Mouse (Mus musculus) myocyte (in vitro differentiated cells): ENCODE results near the gene Plcb3.

Experiments
- E2F4 ChIP-seq: IDR thresholded peaks from one replicate; pipeline ENCODE4 v1.6.1; 2011; ENCODE audit warnings: mild to moderate bottlenecking, control low read depth, moderate library complexity; ENCODE audit not compliant: insufficient read depth
- MAX ChIP-seq: IDR thresholded peaks from one replicate; pipeline ENCODE4 v1.6.1; 2011; ENCODE audit warnings: low read depth, mild to moderate bottlenecking, control low read depth
- MYOD1 ChIP-seq, 3 experiments: IDR thresholded peaks; one replicate each; pipeline ENCODE4 v1.6.1; 2011; ENCODE audit warnings: control low read depth in 2 of 3, low read depth in 2 of 3, mild to moderate bottlenecking in 2 of 3, moderate library complexity in 1 of 3; ENCODE audit not compliant: insufficient read length in 2 of 3, control insufficient read depth in 1 of 3
- POLR2A ChIP-seq: IDR thresholded peaks from one replicate; pipeline ENCODE4 v1.6.1; 2011; ENCODE audit warnings: low read depth, mild to moderate bottlenecking, control low read depth, moderate library complexity; ENCODE audit not compliant: insufficient read length
- POLR2AphosphoS2 ChIP-seq: IDR thresholded peaks from one replicate; pipeline ENCODE4 v1.6.1; 2011; ENCODE audit warnings: low read depth, control low read depth; ENCODE audit not compliant: insufficient read length
- TCF12 ChIP-seq: IDR thresholded peaks from one replicate; pipeline ENCODE4 v1.6.1; 2011; ENCODE audit warnings: mild to moderate bottlenecking, control low read depth; ENCODE audit not compliant: poor library complexity, insufficient read depth, severe bottlenecking
- USF1 ChIP-seq: IDR thresholded peaks from one replicate; pipeline ENCODE4 v1.6.1; 2011; ENCODE audit warnings: low read depth, mild to moderate bottlenecking, control low read depth, moderate library complexity

DNA sequence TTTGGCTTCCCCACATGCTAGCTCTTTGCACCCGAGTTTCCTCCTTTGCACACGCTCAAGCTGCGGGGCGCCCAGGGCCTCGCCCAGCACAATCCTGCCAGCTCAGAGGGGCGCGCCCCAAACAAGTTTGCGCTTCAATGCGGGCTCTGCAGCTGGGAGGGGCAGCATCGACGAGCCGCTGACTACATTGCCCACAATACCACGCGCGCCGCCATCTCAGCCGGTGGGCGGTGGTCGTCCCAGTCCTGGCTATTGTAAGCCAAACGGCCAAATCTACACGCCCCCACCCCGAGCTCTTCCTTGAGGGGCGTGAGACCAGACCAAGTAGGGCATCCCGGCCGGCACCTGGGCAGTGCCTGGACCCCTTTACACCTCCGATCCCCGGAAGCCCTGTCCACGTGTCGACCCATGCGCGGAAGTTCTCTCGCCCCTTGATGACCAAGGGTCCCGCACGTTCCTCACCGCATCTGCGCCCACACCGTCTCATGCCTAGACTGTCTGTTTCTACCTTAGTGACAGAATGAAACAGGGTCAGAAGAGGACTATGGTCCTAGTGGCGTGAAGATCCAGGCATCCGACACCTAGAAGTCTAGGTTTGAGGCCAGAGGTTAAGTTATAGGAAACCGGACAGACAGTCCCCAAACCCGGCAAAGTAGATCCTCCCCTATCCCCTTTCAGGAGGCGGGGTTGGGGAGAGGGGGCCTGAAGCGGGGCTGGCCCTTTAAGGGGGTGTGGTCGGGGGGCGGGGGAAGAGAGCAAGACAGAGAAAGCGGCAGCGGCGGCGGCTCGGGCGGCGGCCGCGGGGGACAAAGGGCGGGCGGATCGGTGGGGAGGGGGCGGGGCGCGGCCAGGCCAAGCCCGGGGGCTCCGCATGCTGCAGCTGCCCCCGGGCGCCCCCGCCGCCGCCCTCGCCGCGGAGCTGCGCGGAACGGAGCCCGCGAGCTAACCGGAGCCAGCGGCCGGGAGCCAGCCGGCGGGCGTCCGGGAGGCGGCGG lies 1.8 kb downstream of the Plcb3 start, which contains the start of gene Ppp1r14b:
- peak; percentile 43 for TF ChIP-seq POLR2A
- peak; percentile 89 for TF ChIP-seq USF1
- peak; percentile 16 for TF ChIP-seq POLR2AphosphoS2
- peak; percentile 40 for TF ChIP-seq MAX
- TF ChIP-seq MYOD1 (IDR thresholded peaks at IDR 0.05; ENCODE audit: control insufficient read depth in 1 of 3, insufficient read length in 2 of 3, low read depth in 2 of 3), result no peak
- peak; percentile 1 for TF ChIP-seq E2F4
- TF ChIP-seq TCF12, result no peak
